Mouse (Mus musculus): ENCODE measurements around the gene Tmem19. TPM values are rescaled to one million over a fixed set of nuclear protein-coding genes. Genes with fewer than 3 reads are reported as not detected.
"Not testable (repeated sequence)": the region's sequence is repeated elsewhere in the genome, so short reads cannot be mapped to it uniquely, and the experiment has no call there.

The Tmem19 gene
- polyA plus RNA-seq, 1 experiment from 2014 or later = 16.7 TPM

GRCm38 (mm10) chr10:115342771-115343425, 19.4 kb downstream of the Tmem19 start:
- Histone ChIP-seq H3K27me3 (replicated peaks) (no peaks in the 10 kb centered on the region), H3K4me1 (peaks cover 8% of the 10 kb centered on the region), H3K4me2 (no peak overlapping the region), H3K27ac (no peak overlapping the region), H3K4me3 (no peak overlapping the region), H3K9ac (no peak overlapping the region), H3K36me3 (peaks cover 32% of the 10 kb centered on the region), H3K9me3 (replicated peaks) (no peaks in the 10 kb centered on the region)
- ATAC-seq = no peak
- WGBS (ENCODE audit: insufficient replicate concordance) = 65% methylated on average over 4 of the region's 4 CpGs

DNA sequence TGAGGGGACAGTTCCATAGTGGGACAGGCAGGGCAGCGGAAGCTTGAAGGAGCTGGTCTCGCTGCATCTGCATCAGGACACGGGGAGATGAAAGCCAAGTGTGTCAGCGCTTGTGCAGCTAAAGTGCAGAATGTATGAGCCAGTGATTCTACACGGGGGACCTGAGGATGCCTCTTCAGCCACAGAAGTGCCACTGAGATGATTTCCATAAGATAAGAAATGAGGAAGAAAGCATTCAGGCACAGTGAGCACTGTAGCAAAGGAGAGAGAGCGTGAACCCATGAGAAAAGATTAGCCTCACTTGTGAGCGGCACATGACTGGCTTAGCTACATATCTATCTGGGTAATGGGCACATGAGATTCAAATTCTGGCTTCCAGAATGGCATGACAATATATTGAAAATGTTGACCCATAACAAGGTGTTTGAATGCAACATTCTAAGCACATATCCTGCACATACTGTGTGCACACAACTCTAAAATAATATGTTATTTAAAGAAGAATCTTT, 22.4 kb downstream of the Tmem19 start:
- Histone ChIP-seq H3K4me3 (no peak overlapping the region), H3K9ac (no peak overlapping the region), H3K27ac (no peak overlapping the region), H3K27me3 (replicated peaks) (no peaks in the 10 kb centered on the region), H3K9me3 (replicated peaks) (no peaks in the 10 kb centered on the region), H3K4me2 (no peak overlapping the region), H3K36me3 (peaks cover 18% of the 10 kb centered on the region), H3K4me1 (no peaks in the 10 kb centered on the region)
- WGBS (ENCODE audit: insufficient replicate concordance) = 69% methylated on average over 7 of the region's 7 CpGs
- no peak for ATAC-seq

GRCm38 (mm10) chr10:115336901-115337300, 25.4 kb downstream of the Tmem19 start:
- Histone ChIP-seq H3K4me1 (no peaks in the 10 kb centered on the region), H3K9me3 (replicated peaks) (no peaks in the 10 kb centered on the region), H3K4me3 (no peak overlapping the region), H3K27me3 (replicated peaks) (no peaks in the 10 kb centered on the region), H3K9ac (no peak overlapping the region), H3K27ac (no peak overlapping the region), H3K36me3 (peaks cover 11% of the 10 kb centered on the region), H3K4me2 (no peak overlapping the region)
- no peak for ATAC-seq
- WGBS (ENCODE audit: insufficient replicate concordance) = 69% methylated on average over 4 of the region's 4 CpGs

GRCm38 (mm10) chr10:115333528-115333927, 28.8 kb downstream of the Tmem19 start:
- Histone ChIP-seq H3K4me2 (no peak overlapping the region), H3K36me3 (no peaks in the 10 kb centered on the region), H3K4me1 (no peaks in the 10 kb centered on the region), H3K27ac (no peak overlapping the region), H3K4me3 (no peak overlapping the region), H3K9ac (no peak overlapping the region), H3K9me3 (replicated peaks) (no peaks in the 10 kb centered on the region), H3K27me3 (replicated peaks) (no peaks in the 10 kb centered on the region)
- no peak for ATAC-seq
- 70% methylated on average over 9 of the region's 9 CpGs for WGBS (ENCODE audit: insufficient replicate concordance)

DNA sequence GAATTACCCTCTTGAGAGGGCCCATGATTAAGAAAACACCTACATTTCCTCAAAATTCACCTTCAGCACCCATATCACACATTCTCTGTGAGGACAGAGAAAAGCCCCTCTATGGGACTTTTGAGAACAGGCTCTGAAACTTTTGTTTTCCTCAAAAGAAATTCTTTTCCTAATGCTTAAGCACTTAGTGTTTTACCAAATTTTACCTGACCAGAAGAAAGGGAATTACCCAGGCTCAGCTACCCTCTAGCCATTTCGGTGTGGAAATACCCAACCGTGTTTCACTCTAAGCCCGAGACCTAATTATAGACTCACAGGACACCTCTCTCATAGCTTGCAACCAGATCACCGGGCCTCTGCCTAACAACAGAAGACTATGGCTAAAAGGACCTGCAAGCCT, 29.3 kb downstream of the Tmem19 start:
- ATAC-seq = no peak
- 75% methylated on average over 4 of the region's 4 CpGs for WGBS (ENCODE audit: insufficient replicate concordance)
- H3K4me1 ChIP-seq = no peaks in the 10 kb centered on the region
- H3K27ac ChIP-seq = no peak overlapping the region
- H3K27me3 ChIP-seq (replicated peaks) = no peaks in the 10 kb centered on the region
- no peaks in the 10 kb centered on the region for H3K36me3 ChIP-seq
- no peak overlapping the region for H3K4me3 ChIP-seq
- H3K4me2 ChIP-seq = no peak overlapping the region
- H3K9ac ChIP-seq = no peak overlapping the region
- H3K9me3 ChIP-seq (replicated peaks) = no peaks in the 10 kb centered on the region

DNA sequence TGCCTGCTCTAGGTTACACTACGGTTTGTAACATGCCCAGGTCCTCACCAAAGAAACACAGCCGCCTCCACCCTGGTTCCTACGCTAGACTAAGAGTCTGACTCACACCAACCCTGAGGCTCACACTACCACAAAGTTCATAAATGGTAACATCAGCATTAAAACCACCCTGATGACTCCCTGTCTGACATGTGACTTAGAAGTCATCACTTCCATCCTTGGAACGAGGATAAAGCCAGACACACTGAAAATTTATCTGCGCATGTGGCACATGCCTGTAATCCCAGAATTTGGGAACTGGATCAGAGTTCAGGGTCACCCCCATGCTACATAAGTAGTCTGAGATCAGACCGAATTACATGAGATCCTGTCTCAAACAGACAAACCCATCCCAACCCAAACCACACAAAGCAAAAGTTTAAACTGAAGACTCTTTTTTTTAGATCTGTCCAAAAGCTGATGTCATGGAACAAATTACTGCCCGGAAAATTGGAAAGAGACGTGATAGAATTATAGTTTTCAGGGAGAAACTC, 29.8 kb downstream of the Tmem19 start:
- ATAC-seq = no peak
- Histone ChIP-seq H3K4me2 (no peak overlapping the region), H3K27ac (no peak overlapping the region), H3K36me3 (no peaks in the 10 kb centered on the region), H3K4me1 (no peaks in the 10 kb centered on the region), H3K9ac (no peak overlapping the region), H3K4me3 (no peak overlapping the region), H3K27me3 (replicated peaks) (no peaks in the 10 kb centered on the region), H3K9me3 (replicated peaks) (no peaks in the 10 kb centered on the region)
- 71% methylated on average over 8 of the region's 8 CpGs for WGBS (ENCODE audit: insufficient replicate concordance)

GRCm38 (mm10) chr10:115329010-115329530, 33.2 kb downstream of the Tmem19 start:
- Histone ChIP-seq H3K4me3 (no peak overlapping the region), H3K9me3 (replicated peaks) (no peaks in the 10 kb centered on the region), H3K36me3 (no peaks in the 10 kb centered on the region), H3K4me2 (no peak overlapping the region), H3K4me1 (no peaks in the 10 kb centered on the region), H3K27ac (no peak overlapping the region), H3K27me3 (replicated peaks) (no peaks in the 10 kb centered on the region), H3K9ac (no peak overlapping the region)
- 75% methylated on average over 3 of the region's 3 CpGs for WGBS (ENCODE audit: insufficient replicate concordance)
- ATAC-seq = no peak

DNA sequence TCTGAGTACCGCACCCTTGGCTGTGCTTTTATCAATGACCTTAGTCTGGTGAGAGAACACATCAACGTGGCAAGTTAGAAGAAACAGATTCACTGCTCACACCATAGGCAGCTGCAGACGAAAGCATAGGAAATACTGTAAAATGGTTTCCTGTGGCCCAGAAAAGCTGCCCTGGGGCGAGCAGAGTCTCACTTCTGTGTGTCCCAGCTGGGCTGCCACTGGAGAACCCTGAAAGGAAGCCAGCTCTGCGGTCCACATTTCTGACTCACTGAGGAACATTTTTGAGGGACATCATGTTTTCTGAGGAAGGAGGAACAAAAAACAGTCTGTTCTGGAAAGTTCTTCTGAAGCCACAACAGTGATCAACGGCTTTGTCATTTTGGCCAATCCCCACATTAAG, 33.8 kb downstream of the Tmem19 start:
- ATAC-seq = no peak
- H3K9ac ChIP-seq = no peak overlapping the region
- WGBS (ENCODE audit: insufficient replicate concordance) = 54% methylated on average over 6 of the region's 6 CpGs

GRCm38 (mm10) chr10:115323295-115323694, 39.0 kb downstream of the Tmem19 start:
- Histone ChIP-seq H3K27me3 (replicated peaks) (peaks cover 14% of the 10 kb centered on the region; the same call in 1 of the 2 replicates), H3K27ac (no peak overlapping the region), H3K9ac (no peak overlapping the region), H3K4me2 (no peak overlapping the region), H3K36me3 (no peaks in the 10 kb centered on the region), H3K9me3 (replicated peaks) (no peaks in the 10 kb centered on the region), H3K4me1 (no peaks in the 10 kb centered on the region), H3K4me3 (no peak overlapping the region)
- 9% methylated on average over 6 of the region's 6 CpGs for WGBS (ENCODE audit: insufficient replicate concordance)
- no peak for ATAC-seq

More for the DNA sequence above, 33.8 kb downstream of the Tmem19 start:
- Histone ChIP-seq H3K27ac (no peak overlapping the region), H3K36me3 (no peaks in the 10 kb centered on the region), H3K27me3 (replicated peaks) (no peaks in the 10 kb centered on the region), H3K4me1 (no peaks in the 10 kb centered on the region), H3K9me3 (replicated peaks) (no peaks in the 10 kb centered on the region), H3K4me2 (no peak overlapping the region), H3K4me3 (no peak overlapping the region)

- no peak overlapping the region for H3K4me2 ChIP-seq
- H3K9ac ChIP-seq = no peak overlapping the region
- no peak overlapping the region for H3K27ac ChIP-seq
- no peak for ATAC-seq
- no peaks in the 10 kb centered on the region for H3K9me3 ChIP-seq (replicated peaks)
- H3K4me3 ChIP-seq = no peak overlapping the region
- H3K27me3 ChIP-seq (replicated peaks) = peaks cover 14% of the 10 kb centered on the region; the same call in 1 of the 2 replicates
- peaks cover 4% of the 10 kb centered on the region for H3K4me1 ChIP-seq
- 57% methylated on average over 5 of the region's 5 CpGs for WGBS (ENCODE audit: insufficient replicate concordance)
- H3K36me3 ChIP-seq = no peaks in the 10 kb centered on the region
Measured at GRCm38 (mm10) chr10:115321317-115322035, 40.8 kb downstream of the Tmem19 start.

DNA sequence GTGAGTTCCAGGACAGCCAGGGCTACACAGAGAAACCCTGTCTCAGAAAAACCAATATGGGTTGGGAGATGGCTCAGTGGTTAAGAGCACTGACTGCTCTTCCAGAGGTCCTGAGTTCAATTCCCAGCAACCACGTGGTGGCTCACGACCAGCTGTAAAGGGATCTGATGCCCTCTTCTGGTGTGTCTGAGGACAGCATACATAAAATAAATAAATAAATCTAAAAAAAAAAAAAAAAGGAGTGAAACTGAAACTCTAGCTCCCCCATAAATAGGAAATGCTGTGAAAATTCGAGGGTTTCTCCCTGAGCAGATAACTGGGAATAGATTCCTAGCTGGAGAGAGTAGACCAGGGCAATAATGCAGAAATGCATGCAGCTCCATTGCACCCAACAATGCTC, 43.9 kb downstream of the Tmem19 start:
- peaks cover 14% of the 10 kb centered on the region; the same call in 1 of the 2 replicates for H3K27me3 ChIP-seq (replicated peaks)
- not testable (repeated sequence) for H3K9ac ChIP-seq; H3K9me3 ChIP-seq (replicated peaks); H3K4me3 ChIP-seq; H3K36me3 ChIP-seq; H3K4me2 ChIP-seq; H3K27ac ChIP-seq; ATAC-seq
- WGBS (ENCODE audit: insufficient replicate concordance) = 55% methylated on average over 3 of the region's 3 CpGs
- peaks cover 20% of the 10 kb centered on the region for H3K4me1 ChIP-seq

- peak overlapping the region; percentile 90; the same call in 1 of the 2 replicates for H3K9ac ChIP-seq
- H3K9me3 ChIP-seq (replicated peaks) = no peaks in the 10 kb centered on the region
- H3K4me1 ChIP-seq = peaks cover 39% of the 10 kb centered on the region
- peak overlapping the region; percentile 89 for H3K4me2 ChIP-seq
- H3K27ac ChIP-seq = peak overlapping the region; percentile 88; the same call in 1 of the 2 replicates
- H3K27me3 ChIP-seq (replicated peaks) = no peaks in the 10 kb centered on the region
- H3K36me3 ChIP-seq = no peaks in the 10 kb centered on the region
- H3K4me3 ChIP-seq = peak overlapping the region; percentile 92
- WGBS (ENCODE audit: insufficient replicate concordance) = 36% methylated on average over 11 of the region's 11 CpGs
- no peak for ATAC-seq
Measured at GRCm38 (mm10) chr10:115316313-115316712, 46.0 kb downstream of the Tmem19 start.

All from liver, embryonic 12.5 days (tissue).